Mouse (Mus musculus) spleen, adult 10 weeks (tissue): ENCODE results near the gene H2-Q4. TPM values are rescaled to one million over a fixed set of nuclear protein-coding genes. Genes with fewer than 3 reads are reported as not detected.

Source experiments
- polyA plus RNA-seq: library from polyadenylated mRNA; stranded (reverse); fragments of 350-450 nt; fragmentation: Illumina TruSeq; extraction: RNeasy Lipid Tissue Mini Kit (QIAGEN cat#74804); gene quantifications from one replicate; pipeline ENCODE4 v1.2.3, GENCODE M21; 2015; ENCODE audit warnings: low replicate concordance; ENCODE audit not compliant: insufficient read depth

H2-Q4 gene
- polyA plus RNA-seq: 233 TPM

GRCm38 (mm10) chr17:35379369-35379728 is at the start of gene H2-Q4:
H2-Q4 (plus strand) TSS chr17:35379617.

GRCm38 (mm10) chr17:35342071-35342671 is 37.2 kb upstream of the H2-Q4 start, which contains the start of gene H2-Q2:
H2-Q2 (plus strand) TSS chr17:35342242.

GRCm38 (mm10) chr17:35424624-35425416 is 45.4 kb downstream of the H2-Q4 start, which contains the start of gene H2-Q6:
H2-Q6 (plus strand) TSS chr17:35424850.

Other genes with a start within 250 kb of the H2-Q4 start
- gene Apom, start 247.6 kb upstream of the H2-Q4 start, polyA plus RNA-seq: 0.33 TPM
- 69.9 TPM for gene Bag6, start 244.4 kb upstream of the H2-Q4 start, polyA plus RNA-seq
- 58.2 TPM for gene Prrc2a, start 214.7 kb upstream of the H2-Q4 start, polyA plus RNA-seq
- gene Aif1, start 203.5 kb upstream of the H2-Q4 start, polyA plus RNA-seq: 157 TPM
- 139 TPM for gene Lst1, start 191.2 kb upstream of the H2-Q4 start, polyA plus RNA-seq
- gene Ltb, start 185.2 kb upstream of the H2-Q4 start, polyA plus RNA-seq: 99.6 TPM
- gene Tnf, start 177.6 kb upstream of the H2-Q4 start, polyA plus RNA-seq: 15.3 TPM
- gene Lta, start 174.3 kb upstream of the H2-Q4 start, polyA plus RNA-seq: 24.3 TPM
- gene Gm16181, start 158.8 kb upstream of the H2-Q4 start, polyA plus RNA-seq: 0.72 TPM
- gene Atp6v1g2, start 146.0 kb upstream of the H2-Q4 start, polyA plus RNA-seq: 14.4 TPM
- gene Nfkbil1, start 143.8 kb upstream of the H2-Q4 start, polyA plus RNA-seq: 3.1 TPM
- gene Ddx39b, start 137.9 kb upstream of the H2-Q4 start, polyA plus RNA-seq: 220 TPM
- gene H2-D1, start 116.9 kb upstream of the H2-Q4 start, polyA plus RNA-seq: 1,132 TPM
- not detected for gene H2-Q1, start 59.2 kb upstream of the H2-Q4 start, polyA plus RNA-seq
- 0.76 TPM for gene H2-Q2, start 37.4 kb upstream of the H2-Q4 start, polyA plus RNA-seq
- gene H2-Q6, start 45.2 kb downstream of the H2-Q4 start, polyA plus RNA-seq: 354 TPM
- 333 TPM for gene H2-Q7, start 59.5 kb downstream of the H2-Q4 start, polyA plus RNA-seq
- 14.7 TPM for gene H2-Q10, start 90.5 kb downstream of the H2-Q4 start, polyA plus RNA-seq
- gene Pou5f1, start 126.4 kb downstream of the H2-Q4 start, polyA plus RNA-seq: not detected
- 11.4 TPM for gene Tcf19, start 137.2 kb downstream of the H2-Q4 start, polyA plus RNA-seq
- 4.5 TPM for gene Cchcr1, start 137.5 kb downstream of the H2-Q4 start, polyA plus RNA-seq
- not detected for gene Psors1c2, start 153.6 kb downstream of the H2-Q4 start, polyA plus RNA-seq
- gene Cdsn, start 172.5 kb downstream of the H2-Q4 start, polyA plus RNA-seq: not detected
- not detected for gene 2300002M23Rik, start 187.8 kb downstream of the H2-Q4 start, polyA plus RNA-seq
- not detected for gene Sfta2, start 221.9 kb downstream of the H2-Q4 start, polyA plus RNA-seq
- gene Gm9573, start 247.0 kb downstream of the H2-Q4 start, polyA plus RNA-seq: not detected